Comparison of ENCODE assay signal across 22 mouse cellular contexts in the genomic region with DNA sequence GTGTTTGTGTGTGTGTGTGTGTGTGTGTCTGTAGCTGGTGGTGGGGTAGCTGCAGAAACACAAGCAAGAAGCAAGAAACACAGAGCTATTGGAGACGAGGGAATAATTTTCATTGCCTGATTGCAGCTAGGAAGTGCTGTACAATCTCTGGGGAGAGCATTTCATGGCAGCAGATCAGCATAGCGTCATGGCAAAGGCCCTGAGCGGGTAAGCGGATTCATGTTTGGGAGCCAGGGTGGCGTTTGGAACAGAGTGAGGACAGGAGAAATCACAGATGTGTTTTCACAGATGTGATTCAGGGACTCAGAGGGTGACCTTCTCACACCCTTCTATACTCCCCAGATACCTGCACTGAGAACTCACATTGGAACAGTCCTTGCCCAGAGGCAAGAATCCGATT. TPM values are rescaled to one million over a fixed set of nuclear protein-coding genes. Genes with fewer than 3 reads are reported as not detected.
DNase-seq lines count a peak whose midpoint lies in the region; ATAC-seq and TF ChIP-seq lines count a peak whose summit lies in the region.
"Had no signal": no experiment of that assay in that cellular context is flagged by ENCODE, and none has a peak within 500 bp of the region (broad histone marks: within the 10 kb centered on the region; RNA-seq: fewer than 3 reads in every experiment).

No protein-coding gene starts in this region.

- H3K36me3 ChIP-seq in hindbrain, embryonic 12.5 days, result no peaks in the 10 kb centered on the region
- H3K36me3 ChIP-seq in hindbrain, embryonic 10.5 days, result no peaks in the 10 kb centered on the region
- H3K36me3 ChIP-seq: intestine, embryonic 15.5 days; midbrain, embryonic 12.5 days had no signal

- H3K4me2 ChIP-seq in hindbrain, embryonic 12.5 days (replicated peaks), result no peak overlapping the region
- H3K4me2 ChIP-seq: intestine, embryonic 15.5 days; liver, embryonic 11.5 days; midbrain, embryonic 12.5 days had no signal

- no peak for DNase-seq in hindbrain, embryonic 10.5 days (ENCODE audit: low spot score)
- peak; percentile 9 for DNase-seq in 3T3-L1 (ENCODE audit: low read depth, low spot score)
- DNase-seq in gastrocnemius, adult 2 months, result peak; percentile 79
- peak; percentile 59 to 69 for DNase-seq in heart, adult 9 months (ENCODE audit: low spot score in 2 of 2)
- DNase-seq in testis, postnatal 14 days (ENCODE audit: low spot score), result no peak
- DNase-seq in ovary, postnatal 14 days (ENCODE audit: low spot score), result no peak
- DNase-seq: cerebellum, adult 11-12 months; cerebellum, postnatal 36 days; layer of hippocampus, postnatal 36 days; left cerebral cortex, postnatal 4 days; lung, adult 2 months; lung, postnatal 4 days; right cerebral cortex, postnatal 14 days; thymus, postnatal 25 days had no signal

- no peak overlapping the region for H3K4me3 ChIP-seq in hindbrain, embryonic 12.5 days
- no peak overlapping the region for H3K4me3 ChIP-seq in hindbrain, embryonic 10.5 days
- H3K4me3 ChIP-seq in gastrocnemius, adult 2 months, result no peak overlapping the region
- H3K4me3 ChIP-seq: intestine, embryonic 15.5 days; midbrain, embryonic 12.5 days had no signal

- no peaks in the 10 kb centered on the region for H3K9me3 ChIP-seq in hindbrain, embryonic 12.5 days (replicated peaks)
- no peaks in the 10 kb centered on the region for H3K9me3 ChIP-seq in hindbrain, embryonic 10.5 days
- H3K9me3 ChIP-seq: intestine, embryonic 15.5 days; midbrain, embryonic 12.5 days had no signal

- intact Hi-C loops in gastrocnemius, adult 2 months (cut with DNase I), result no loop called here

- WGBS in hindbrain, embryonic 12.5 days, result 62% methylated on average over 6 of the region's 6 CpGs
- WGBS in hindbrain, embryonic 10.5 days, result 79% methylated on average over 6 of the region's 6 CpGs

- ATAC-seq in hindbrain, embryonic 12.5 days (ENCODE audit: low FRiP score), result no peak
- no peak for ATAC-seq in megakaryocyte-erythroid progenitor cell, adult 5-6 weeks (replicated peaks; ENCODE audit: low FRiP score, low TSS enrichment, poor library complexity, severe bottlenecking)
- ATAC-seq: forebrain, embryonic 14.5 days; intestine, embryonic 15.5 days had no signal

- H3K4me1 ChIP-seq in hindbrain, embryonic 12.5 days, result peaks cover 21% of the 10 kb centered on the region
- peaks cover 18% of the 10 kb centered on the region for H3K4me1 ChIP-seq in hindbrain, embryonic 10.5 days (replicated peaks)
- H3K4me1 ChIP-seq: intestine, embryonic 15.5 days had no signal

- peak overlapping the region; percentile 5; the same call in 1 of the 2 replicates for H3K27ac ChIP-seq in hindbrain, embryonic 12.5 days
- H3K27ac ChIP-seq in hindbrain, embryonic 10.5 days, result no peak overlapping the region
- peak overlapping the region; percentile 24; the same call in 1 of the 2 replicates for H3K27ac ChIP-seq in gastrocnemius, adult 2 months
- H3K27ac ChIP-seq: intestine, embryonic 15.5 days; midbrain, embryonic 12.5 days; stomach, postnatal 0 days had no signal

- no peaks in the 10 kb centered on the region for H3K27me3 ChIP-seq in hindbrain, embryonic 12.5 days
- H3K27me3 ChIP-seq in hindbrain, embryonic 10.5 days (ENCODE audit: insufficient read depth, poor library complexity, severe bottlenecking), result no peaks in the 10 kb centered on the region
- H3K27me3 ChIP-seq: intestine, embryonic 15.5 days; midbrain, embryonic 12.5 days had no signal

- no peak for TF ChIP-seq CTCF in gastrocnemius, adult 2 months (IDR thresholded peaks at IDR 0.05)

- H3K9ac ChIP-seq in hindbrain, embryonic 12.5 days, result no peak overlapping the region
- H3K9ac ChIP-seq: intestine, embryonic 15.5 days; midbrain, embryonic 12.5 days had no signal

RNA-seq across cellular contexts. Expression of a gene that starts 10.9 kb away (rescaled TPM):
- 15.9 and 17.8 TPM in 2 replicates for polyA plus RNA-seq in hindbrain, embryonic 12.5 days (2016; fragmentation: Nextera tagmentation; extraction: Ambion mirVana)
- polyA plus RNA-seq in hindbrain, embryonic 10.5 days (2016; fragmentation: Nextera tagmentation; extraction: Ambion mirVana), result 7.5 and 10.7 TPM in 2 replicates
- total RNA-seq in gastrocnemius, adult 2 months (2021), result 1 to 10 TPM; 1.9 to 3.6 TPM
- total RNA-seq in megakaryocyte-erythroid progenitor cell, adult 5-6 weeks (2014; fragmentation: Nextera tagmentation), result 0.82 TPM in 1 of 2 replicates, not detected in the other
- total RNA-seq in megakaryocyte-erythroid progenitor cell, adult 5-6 weeks (2017), result 0.04 and 0.56 TPM in 2 replicates
- total RNA-seq: ES-E14 had no signal

Comparison
In these comparisons a context has a peak if more than half of its experiments do, and no peak if none do; other contexts are left out.
1. DNase-seq: peak in 3T3-L1 (single experiment), gastrocnemius, adult 2 months (single experiment) and heart, adult 9 months (2 of 2); none in hindbrain, embryonic 10.5 days (single experiment), testis, postnatal 14 days (single experiment) and ovary, postnatal 14 days (single experiment).